Mouse (Mus musculus): Measurements from ENCODE around the gene Col4a2.
A peak's percentile ranks its signal among the peaks of the same experiment; 100 is the strongest.

Gene Col4a2

GRCm38 (mm10) chr8:11312349-11313175, at the start of gene Col4a2, which contains the start of gene Col4a1:
TSS of gene Col4a2 (plus strand) at chr8:11312805.
TSS of gene Col4a1 (minus strand) at chr8:11312826.
- peak in 1 of 2 experiments; percentile 26 for DNase-seq (ENCODE audit: low spot score in 2 of 2)

GRCm38 (mm10) chr8:11263848-11264247, 48.8 kb upstream of the Col4a2 start:
- DNase-seq (ENCODE audit: low spot score in 2 of 2) = no peak

GRCm38 (mm10) chr8:11265971-11266370, 46.6 kb upstream of the Col4a2 start:
- DNase-seq (ENCODE audit: low spot score in 2 of 2) = no peak

- DNase-seq (ENCODE audit: low spot score in 2 of 2) = no peak
These were observed 46.1 kb upstream of the Col4a2 start for GRCm38 (mm10) chr8:11266471-11266870.

GRCm38 (mm10) chr8:11268753-11269152, 43.9 kb upstream of the Col4a2 start:
- no peak for DNase-seq (ENCODE audit: low spot score in 2 of 2)

- DNase-seq (ENCODE audit: low spot score in 2 of 2) = no peak
These were observed 41.8 kb upstream of the Col4a2 start for GRCm38 (mm10) chr8:11270826-11271225.

- no peak for DNase-seq (ENCODE audit: low spot score in 2 of 2)
These were observed 40.4 kb upstream of the Col4a2 start for GRCm38 (mm10) chr8:11272205-11272604.

- no peak for DNase-seq (ENCODE audit: low spot score in 2 of 2)
These were observed 39.0 kb upstream of the Col4a2 start for GRCm38 (mm10) chr8:11273506-11274158.

GRCm38 (mm10) chr8:11274415-11274814, 38.2 kb upstream of the Col4a2 start:
- DNase-seq (ENCODE audit: low spot score in 2 of 2) = no peak

- DNase-seq (ENCODE audit: low spot score in 2 of 2) = no peak
These were observed 36.3 kb upstream of the Col4a2 start for GRCm38 (mm10) chr8:11276286-11276685.

- no peak for DNase-seq (ENCODE audit: low spot score in 2 of 2)
These were observed 35.0 kb upstream of the Col4a2 start for GRCm38 (mm10) chr8:11277602-11278051.

- DNase-seq (ENCODE audit: low spot score in 2 of 2) = peak in 1 of 2 experiments; percentile 37
These were observed 34.4 kb upstream of the Col4a2 start for GRCm38 (mm10) chr8:11278101-11278611.

GRCm38 (mm10) chr8:11279296-11279826, 33.2 kb upstream of the Col4a2 start:
- DNase-seq (ENCODE audit: low spot score in 2 of 2) = no peak

GRCm38 (mm10) chr8:11280721-11281268, 31.8 kb upstream of the Col4a2 start:
- no peak for DNase-seq (ENCODE audit: low spot score in 2 of 2)

- no peak for DNase-seq (ENCODE audit: low spot score in 2 of 2)
These were observed 30.5 kb upstream of the Col4a2 start for GRCm38 (mm10) chr8:11282139-11282538.

- no peak for DNase-seq (ENCODE audit: low spot score in 2 of 2)
These were observed 29.9 kb upstream of the Col4a2 start for GRCm38 (mm10) chr8:11282696-11283095.

- no peak for DNase-seq (ENCODE audit: low spot score in 2 of 2)
These were observed 29.4 kb upstream of the Col4a2 start for GRCm38 (mm10) chr8:11283217-11283616.

GRCm38 (mm10) chr8:11285437-11285836, 27.2 kb upstream of the Col4a2 start:
- DNase-seq (ENCODE audit: low spot score in 2 of 2) = no peak

- DNase-seq (ENCODE audit: low spot score in 2 of 2) = no peak
These were observed 25.5 kb upstream of the Col4a2 start for GRCm38 (mm10) chr8:11287139-11287538.

- DNase-seq (ENCODE audit: low spot score in 2 of 2) = no peak
These were observed 24.3 kb upstream of the Col4a2 start for GRCm38 (mm10) chr8:11288286-11288685.

- DNase-seq (ENCODE audit: low spot score in 2 of 2) = no peak
These were observed 22.1 kb upstream of the Col4a2 start for GRCm38 (mm10) chr8:11290533-11290932.

- no peak for DNase-seq (ENCODE audit: low spot score in 2 of 2)
These were observed 20.0 kb upstream of the Col4a2 start for GRCm38 (mm10) chr8:11292611-11293010.

All from cerebellum, postnatal 4 days (tissue).